Mouse (Mus musculus): ENCODE measurements around the gene Tpx2. TPM values are rescaled to one million over a fixed set of nuclear protein-coding genes. Genes with fewer than 3 reads are reported as not detected.
A peak's percentile ranks its signal among the peaks of the same experiment; 100 is the strongest.

Tpx2 gene
- polyA plus RNA-seq, 1 experiment from 2014 or later = 59.8 TPM

Small RNAs within 50 kb of the gene (microRNA-seq; reads per million reads assigned to microRNA genes)
- gene Mir5622 = 10.6 reads per million, percentile 24 among the genes with 10 or more reads in this experiment

Other genes with a start within 250 kb of the Tpx2 start
- gene Defb45, start 248.6 kb upstream of the Tpx2 start, polyA plus RNA-seq (2015; fragmentation: Nextera tagmentation; extraction: Ambion mirVana) = not detected in 2 replicates
- not detected in 2 replicates for gene Defb36, start 243.6 kb upstream of the Tpx2 start, polyA plus RNA-seq (2015; fragmentation: Nextera tagmentation; extraction: Ambion mirVana)
- not detected in 2 replicates for gene Defb25, start 224.9 kb upstream of the Tpx2 start, polyA plus RNA-seq (2015; fragmentation: Nextera tagmentation; extraction: Ambion mirVana)
- gene Rem1, start 221.0 kb upstream of the Tpx2 start, polyA plus RNA-seq (2015; fragmentation: Nextera tagmentation; extraction: Ambion mirVana) = 0.89 and 0.95 TPM in 2 replicates
- gene H13, start 178.5 kb upstream of the Tpx2 start, polyA plus RNA-seq (2015; fragmentation: Nextera tagmentation; extraction: Ambion mirVana) = 49.0 and 52.9 TPM in 2 replicates
- 23.6 and 23.8 TPM in 2 replicates for gene Mcts2, start 160.9 kb upstream of the Tpx2 start, polyA plus RNA-seq (2015; fragmentation: Nextera tagmentation; extraction: Ambion mirVana)
- gene Id1, start 111.7 kb upstream of the Tpx2 start, polyA plus RNA-seq (2015; fragmentation: Nextera tagmentation; extraction: Ambion mirVana) = 20.9 and 23.2 TPM in 2 replicates
- 1.1 and 1.2 TPM in 2 replicates for gene Cox4i2, start 93.8 kb upstream of the Tpx2 start, polyA plus RNA-seq (2015; fragmentation: Nextera tagmentation; extraction: Ambion mirVana)
- gene Bcl2l1, start 16.2 kb upstream of the Tpx2 start, polyA plus RNA-seq (2015; fragmentation: Nextera tagmentation; extraction: Ambion mirVana) = 148 and 164 TPM in 2 replicates
- gene Mylk2, start 63.4 kb downstream of the Tpx2 start, polyA plus RNA-seq (2015; fragmentation: Nextera tagmentation; extraction: Ambion mirVana) = not detected in 2 replicates
- gene Foxs1, start 85.2 kb downstream of the Tpx2 start, polyA plus RNA-seq (2015; fragmentation: Nextera tagmentation; extraction: Ambion mirVana) = 0.16 and 0.20 TPM in 2 replicates
- not detected in 2 replicates for gene Dusp15, start 103.7 kb downstream of the Tpx2 start, polyA plus RNA-seq (2015; fragmentation: Nextera tagmentation; extraction: Ambion mirVana)
- 0.15 and 0.35 TPM in 2 replicates for gene Ttll9, start 114.5 kb downstream of the Tpx2 start, polyA plus RNA-seq (2015; fragmentation: Nextera tagmentation; extraction: Ambion mirVana)
- gene Pdrg1, start 167.5 kb downstream of the Tpx2 start, polyA plus RNA-seq (2015; fragmentation: Nextera tagmentation; extraction: Ambion mirVana) = 48.9 and 49.2 TPM in 2 replicates
- not detected in 2 replicates for gene Xkr7, start 183.9 kb downstream of the Tpx2 start, polyA plus RNA-seq (2015; fragmentation: Nextera tagmentation; extraction: Ambion mirVana)
- 0.83 and 0.92 TPM in 2 replicates for gene Ccm2l, start 218.0 kb downstream of the Tpx2 start, polyA plus RNA-seq (2015; fragmentation: Nextera tagmentation; extraction: Ambion mirVana)

All from liver, embryonic 13.5 days (tissue).